Mouse (Mus musculus): ENCODE results near the gene Nos1ap. TPM values are rescaled to one million over a fixed set of nuclear protein-coding genes. Genes with fewer than 3 reads are reported as not detected.

Nos1ap gene
- polyA plus RNA-seq, 1 experiment from 2014 or later, result 24.6 TPM

DNA sequence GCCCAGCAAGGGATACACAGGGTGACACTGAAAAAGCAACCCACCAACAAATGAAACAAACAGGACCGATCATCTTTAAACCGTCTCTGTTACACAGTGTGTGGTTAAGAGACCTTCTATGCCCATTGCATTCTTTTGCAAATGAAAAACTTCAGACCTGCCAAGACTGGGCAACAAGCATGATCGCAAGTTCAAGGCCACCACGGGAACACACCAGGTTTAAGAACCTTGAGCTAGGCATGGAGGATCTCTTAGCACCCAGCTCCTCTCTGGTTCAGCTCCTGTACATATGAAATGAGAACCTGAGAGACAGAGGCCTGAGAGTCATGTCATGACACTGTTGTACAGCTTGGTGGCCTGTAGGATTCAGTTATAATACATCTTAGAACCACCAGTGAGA is 190.8 kb downstream of the Nos1ap start:
- H3K9ac ChIP-seq (ENCODE audit: low read depth, low read length), result no peak overlapping the region
- H3K27ac ChIP-seq (ENCODE audit: low read length), result no peak overlapping the region
- H3K4me1 ChIP-seq (ENCODE audit: control insufficient read depth, insufficient read depth, low read length), result no peaks in the 10 kb centered on the region
- no peak for ATAC-seq
- H3K27me3 ChIP-seq (ENCODE audit: control insufficient read depth, insufficient read depth, low read depth, low read length), result no peaks in the 10 kb centered on the region
- no peak overlapping the region for H3K4me2 ChIP-seq (ENCODE audit: low read length)
- H3K36me3 ChIP-seq (ENCODE audit: control insufficient read depth, insufficient read depth, low read length), result no peaks in the 10 kb centered on the region
- WGBS, result 93% methylated on average over 4 of the region's 4 CpGs
- H3K9me3 ChIP-seq (replicated peaks; ENCODE audit: control insufficient read depth, low read length, poor library complexity, severe bottlenecking), result no peaks in the 10 kb centered on the region
- no peak overlapping the region for H3K4me3 ChIP-seq (ENCODE audit: low read depth, low read length)

- Histone ChIP-seq H3K9ac (ENCODE audit: low read depth, low read length) (no peak overlapping the region), H3K4me3 (ENCODE audit: low read depth, low read length) (no peak overlapping the region), H3K9me3 (replicated peaks; ENCODE audit: control insufficient read depth, low read length, poor library complexity, severe bottlenecking) (no peaks in the 10 kb centered on the region), H3K4me2 (ENCODE audit: low read length) (no peak overlapping the region), H3K36me3 (ENCODE audit: control insufficient read depth, insufficient read depth, low read length) (no peaks in the 10 kb centered on the region), H3K27ac (ENCODE audit: low read length) (no peak overlapping the region), H3K27me3 (ENCODE audit: control insufficient read depth, insufficient read depth, low read depth, low read length) (no peaks in the 10 kb centered on the region), H3K4me1 (ENCODE audit: control insufficient read depth, insufficient read depth, low read length) (no peaks in the 10 kb centered on the region)
- 91% methylated on average over 2 of the region's 2 CpGs for WGBS
- no peak for ATAC-seq
Observed at GRCm38 (mm10) chr1:170395101-170395500, 194.6 kb downstream of the Nos1ap start.

DNA sequence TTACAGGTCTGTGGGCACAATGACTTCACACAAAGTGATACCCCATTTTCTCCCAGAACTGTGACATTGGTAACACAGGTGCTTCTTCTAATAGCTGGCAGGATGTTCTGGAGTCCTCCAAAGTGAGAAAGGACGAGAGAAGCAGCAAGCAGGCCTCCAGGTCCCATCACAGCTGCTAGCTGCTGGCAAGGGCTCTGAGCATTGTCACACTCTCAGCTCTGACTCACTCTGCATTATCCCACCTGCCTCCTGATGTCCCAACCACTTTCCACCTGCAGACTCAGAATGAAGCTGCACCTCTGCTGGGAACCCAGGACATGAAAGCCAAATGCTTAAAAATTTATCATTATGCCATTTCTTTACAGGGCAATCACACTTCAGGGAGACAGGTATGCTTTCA is 195.0 kb downstream of the Nos1ap start:
- Histone ChIP-seq H3K27me3 (ENCODE audit: control insufficient read depth, insufficient read depth, low read depth, low read length) (no peaks in the 10 kb centered on the region), H3K4me3 (ENCODE audit: low read depth, low read length) (no peak overlapping the region), H3K9ac (ENCODE audit: low read depth, low read length) (no peak overlapping the region), H3K9me3 (replicated peaks; ENCODE audit: control insufficient read depth, low read length, poor library complexity, severe bottlenecking) (no peaks in the 10 kb centered on the region), H3K36me3 (ENCODE audit: control insufficient read depth, insufficient read depth, low read length) (no peaks in the 10 kb centered on the region), H3K4me2 (ENCODE audit: low read length) (no peak overlapping the region), H3K4me1 (ENCODE audit: control insufficient read depth, insufficient read depth, low read length) (no peaks in the 10 kb centered on the region), H3K27ac (ENCODE audit: low read length) (no peak overlapping the region)
- 71% methylated on average over 1 of the region's 1 CpGs for WGBS
- no peak for ATAC-seq

DNA sequence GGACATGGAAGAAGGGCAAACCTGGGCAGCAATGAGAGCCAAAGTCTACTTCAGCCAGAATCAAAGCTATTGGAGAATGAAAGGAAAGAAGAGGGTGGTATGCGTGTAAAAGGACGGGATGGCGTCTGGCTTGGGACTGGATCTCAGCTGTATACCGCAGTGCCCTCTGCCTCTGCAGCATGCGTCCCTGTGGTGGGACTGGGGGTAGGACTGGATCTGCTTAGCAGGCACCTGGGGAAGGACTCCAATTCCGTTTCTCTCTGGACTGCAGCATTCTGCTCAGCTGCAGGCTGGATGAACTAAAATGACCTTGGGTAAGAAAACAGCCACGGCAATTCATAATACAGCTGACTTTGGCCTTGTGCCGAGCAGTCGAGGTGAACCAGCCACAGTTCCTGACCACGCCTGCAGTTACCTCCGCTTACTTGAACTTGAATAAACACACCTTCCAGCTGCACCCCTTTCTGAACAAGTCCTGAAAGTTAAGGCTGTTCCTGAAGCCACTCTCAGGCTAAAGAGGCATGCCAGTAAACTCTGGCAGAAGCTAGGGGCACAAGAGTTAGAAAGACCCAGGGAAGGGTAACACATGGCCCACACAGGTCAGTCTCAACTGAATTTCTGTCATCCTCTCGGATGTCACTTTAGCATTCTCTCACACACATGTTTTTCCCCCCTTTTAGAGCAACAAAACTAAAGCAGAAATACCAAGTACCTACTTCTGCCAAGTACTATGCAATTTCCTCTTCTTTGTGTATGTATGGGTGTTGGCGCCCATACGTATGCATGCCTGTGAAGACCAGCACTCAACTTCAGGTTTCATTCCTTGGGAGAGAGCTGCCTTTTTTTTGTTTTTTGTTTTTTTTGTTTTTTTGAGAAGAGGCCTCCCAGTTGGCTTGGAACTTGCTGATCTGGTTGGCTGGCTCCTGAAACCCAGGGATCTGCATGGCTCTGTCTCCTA is 196.6 kb downstream of the Nos1ap start:
- Histone ChIP-seq H3K4me1 (ENCODE audit: control insufficient read depth, insufficient read depth, low read length) (no peaks in the 10 kb centered on the region), H3K36me3 (ENCODE audit: control insufficient read depth, insufficient read depth, low read length) (no peaks in the 10 kb centered on the region), H3K9me3 (replicated peaks; ENCODE audit: control insufficient read depth, low read length, poor library complexity, severe bottlenecking) (no peaks in the 10 kb centered on the region), H3K27me3 (ENCODE audit: control insufficient read depth, insufficient read depth, low read depth, low read length) (no peaks in the 10 kb centered on the region), H3K4me3 (ENCODE audit: low read depth, low read length) (no peak overlapping the region), H3K4me2 (ENCODE audit: low read length) (no peak overlapping the region), H3K27ac (ENCODE audit: low read length) (no peak overlapping the region), H3K9ac (ENCODE audit: low read depth, low read length) (no peak overlapping the region)
- 88% methylated on average over 14 of the region's 14 CpGs for WGBS
- ATAC-seq, result no peak

GRCm38 (mm10) chr1:170387180-170387912 is 202.3 kb downstream of the Nos1ap start:
- WGBS, result 15% methylated on average over 12 of the region's 12 CpGs
- ATAC-seq, result peak; percentile 77
- no peaks in the 10 kb centered on the region for H3K9me3 ChIP-seq (replicated peaks; ENCODE audit: control insufficient read depth, low read length, poor library complexity, severe bottlenecking)
- H3K27me3 ChIP-seq (ENCODE audit: control insufficient read depth, insufficient read depth, low read depth, low read length), result no peaks in the 10 kb centered on the region
- peak overlapping the region; percentile 62 for H3K27ac ChIP-seq (ENCODE audit: low read length)
- H3K9ac ChIP-seq (ENCODE audit: low read depth, low read length), result no peak overlapping the region
- H3K36me3 ChIP-seq (ENCODE audit: control insufficient read depth, insufficient read depth, low read length), result no peaks in the 10 kb centered on the region
- no peak overlapping the region for H3K4me3 ChIP-seq (ENCODE audit: low read depth, low read length)
- H3K4me2 ChIP-seq (ENCODE audit: low read length), result peak overlapping the region; percentile 21
- H3K4me1 ChIP-seq (ENCODE audit: control insufficient read depth, insufficient read depth, low read length), result peaks cover 12% of the 10 kb centered on the region

DNA sequence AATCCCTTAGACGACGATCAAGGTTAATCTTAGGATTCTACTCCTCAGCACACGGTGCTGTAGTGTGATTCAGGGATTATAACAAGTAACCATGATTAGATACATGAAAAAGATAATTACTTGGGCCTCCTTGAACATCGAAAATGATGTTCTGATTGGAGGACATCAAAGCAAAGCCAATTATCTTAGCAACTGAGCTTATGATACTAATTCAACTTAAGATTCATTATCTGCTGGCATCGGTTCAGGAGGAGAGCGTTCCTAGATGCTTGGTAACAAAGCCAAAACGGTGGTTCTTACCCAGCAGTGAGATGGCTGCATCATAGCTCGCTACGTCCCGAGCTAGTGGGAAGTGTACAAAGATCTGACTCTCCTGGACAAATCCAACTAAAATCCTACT is 204.2 kb downstream of the Nos1ap start:
- no peak for ATAC-seq
- Histone ChIP-seq H3K27me3 (ENCODE audit: control insufficient read depth, insufficient read depth, low read depth, low read length) (no peaks in the 10 kb centered on the region), H3K9ac (ENCODE audit: low read depth, low read length) (no peak overlapping the region), H3K9me3 (replicated peaks; ENCODE audit: control insufficient read depth, low read length, poor library complexity, severe bottlenecking) (no peaks in the 10 kb centered on the region), H3K4me2 (ENCODE audit: low read length) (no peak overlapping the region), H3K4me3 (ENCODE audit: low read depth, low read length) (no peak overlapping the region), H3K27ac (ENCODE audit: low read length) (no peak overlapping the region), H3K36me3 (ENCODE audit: control insufficient read depth, insufficient read depth, low read length) (no peaks in the 10 kb centered on the region), H3K4me1 (ENCODE audit: control insufficient read depth, insufficient read depth, low read length) (peaks cover 12% of the 10 kb centered on the region)
- WGBS, result 71% methylated on average over 10 of the region's 10 CpGs

DNA sequence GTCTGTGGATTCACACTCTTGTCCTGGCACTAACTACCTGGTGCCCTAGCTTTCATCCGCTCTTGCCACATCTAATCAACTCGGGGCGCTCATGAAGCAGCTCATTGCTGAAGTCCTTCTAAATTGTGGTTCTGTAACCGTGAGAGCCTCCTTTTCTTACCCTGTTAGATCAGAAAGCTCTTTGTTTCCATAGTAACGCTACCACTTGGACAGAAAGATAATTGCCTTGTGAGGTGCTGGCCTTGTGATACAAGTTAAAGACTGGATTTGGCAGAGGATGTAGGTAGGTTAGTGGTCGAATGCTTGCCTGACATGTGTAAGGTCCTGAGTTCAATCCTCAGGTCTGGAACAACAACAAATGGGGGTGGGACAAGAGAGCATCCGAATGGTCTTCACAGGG is 206.1 kb downstream of the Nos1ap start:
- no peaks in the 10 kb centered on the region for H3K27me3 ChIP-seq (ENCODE audit: control insufficient read depth, insufficient read depth, low read depth, low read length)
- no peak overlapping the region for H3K27ac ChIP-seq (ENCODE audit: low read length)
- no peak; the same call in 1 of the 2 replicates for ATAC-seq
- no peak overlapping the region for H3K4me3 ChIP-seq (ENCODE audit: low read depth, low read length)
- no peaks in the 10 kb centered on the region for H3K36me3 ChIP-seq (ENCODE audit: control insufficient read depth, insufficient read depth, low read length)
- WGBS, result 64% methylated on average over 7 of the region's 7 CpGs
- H3K4me1 ChIP-seq (ENCODE audit: control insufficient read depth, insufficient read depth, low read length), result peaks cover 12% of the 10 kb centered on the region
- no peak overlapping the region for H3K9ac ChIP-seq (ENCODE audit: low read depth, low read length)
- H3K9me3 ChIP-seq (replicated peaks; ENCODE audit: control insufficient read depth, low read length, poor library complexity, severe bottlenecking), result no peaks in the 10 kb centered on the region
- no peak overlapping the region for H3K4me2 ChIP-seq (ENCODE audit: low read length)

DNA sequence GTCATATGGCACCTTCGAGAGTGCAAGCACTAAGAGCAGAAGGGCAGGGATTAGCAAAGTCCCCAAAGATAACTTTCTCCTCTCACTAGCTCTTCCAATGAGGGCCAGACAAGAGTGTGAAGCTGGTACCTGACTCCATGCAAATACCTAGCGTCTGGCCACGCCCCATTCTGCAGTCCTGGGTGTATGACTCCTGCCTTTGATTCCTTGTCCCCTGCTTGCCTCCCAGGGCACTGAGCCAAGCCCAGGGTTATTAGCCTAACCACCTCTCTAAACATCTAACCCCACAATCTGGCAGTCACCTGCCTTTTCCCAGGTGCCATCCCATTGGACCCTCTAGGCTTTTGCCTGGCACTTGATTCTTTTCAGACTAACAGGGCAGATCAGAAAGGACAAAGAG is 208.2 kb downstream of the Nos1ap start:
- no peak overlapping the region for H3K4me3 ChIP-seq (ENCODE audit: low read depth, low read length)
- no peak for ATAC-seq
- H3K4me1 ChIP-seq (ENCODE audit: control insufficient read depth, insufficient read depth, low read length), result peaks cover 2% of the 10 kb centered on the region; the same call in 1 of the 2 replicates
- H3K9ac ChIP-seq (ENCODE audit: low read depth, low read length), result no peak overlapping the region
- H3K9me3 ChIP-seq (replicated peaks; ENCODE audit: control insufficient read depth, low read length, poor library complexity, severe bottlenecking), result no peaks in the 10 kb centered on the region
- H3K27ac ChIP-seq (ENCODE audit: low read length), result no peak overlapping the region
- no peaks in the 10 kb centered on the region for H3K36me3 ChIP-seq (ENCODE audit: control insufficient read depth, insufficient read depth, low read length)
- no peaks in the 10 kb centered on the region for H3K27me3 ChIP-seq (ENCODE audit: control insufficient read depth, insufficient read depth, low read depth, low read length)
- no peak overlapping the region for H3K4me2 ChIP-seq (ENCODE audit: low read length)
- WGBS, result 41% methylated on average over 3 of the region's 3 CpGs

DNA sequence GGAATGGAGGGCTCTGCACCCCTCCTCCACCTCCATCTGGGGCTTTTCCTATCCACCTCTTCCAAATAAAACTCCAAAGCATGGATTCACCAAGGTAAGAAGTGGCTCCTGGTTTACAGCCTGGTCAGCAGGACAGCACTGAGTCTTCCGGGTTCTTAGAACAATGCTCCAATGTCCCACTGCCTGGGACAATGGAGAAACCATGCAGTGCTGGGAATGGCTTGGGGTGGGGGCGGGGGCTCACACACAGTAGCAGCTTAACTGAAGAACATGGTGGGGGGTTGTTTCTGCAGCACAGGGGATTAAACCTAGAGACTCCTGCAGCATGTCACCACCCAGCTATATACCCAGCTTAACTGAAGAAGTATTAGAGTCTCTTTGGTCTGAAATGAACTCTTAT is 209.2 kb downstream of the Nos1ap start:
- WGBS, result 10% methylated on average over 2 of the region's 2 CpGs
- Histone ChIP-seq H3K4me3 (ENCODE audit: low read depth, low read length) (no peak overlapping the region), H3K27ac (ENCODE audit: low read length) (no peak overlapping the region), H3K36me3 (ENCODE audit: control insufficient read depth, insufficient read depth, low read length) (no peaks in the 10 kb centered on the region), H3K27me3 (ENCODE audit: control insufficient read depth, insufficient read depth, low read depth, low read length) (no peaks in the 10 kb centered on the region), H3K9ac (ENCODE audit: low read depth, low read length) (no peak overlapping the region), H3K4me1 (ENCODE audit: control insufficient read depth, insufficient read depth, low read length) (peaks cover 3% of the 10 kb centered on the region; the same call in 1 of the 2 replicates), H3K4me2 (ENCODE audit: low read length) (no peak overlapping the region), H3K9me3 (replicated peaks; ENCODE audit: control insufficient read depth, low read length, poor library complexity, severe bottlenecking) (no peaks in the 10 kb centered on the region)
- ATAC-seq, result no peak

Data from midbrain, embryonic 16.5 days (tissue).